Mouse (Mus musculus) CH12.LX (cell line): ENCODE measurements around the gene Slc26a8. TPM values are rescaled to one million over a fixed set of nuclear protein-coding genes. Genes with fewer than 3 reads are reported as not detected.

Experiments
- DNase-seq: peaks from one replicate; pipeline ENCODE4 v3.0.0-alpha.2; 2013; ENCODE audit errors: extremely low read depth
- H3K27ac ChIP-seq: 2 replicates; pipeline ENCODE4 v1.5.1; 2012; ENCODE audit warnings: low read depth, mild to moderate bottlenecking, control low read depth, moderate library complexity; ENCODE audit not compliant: insufficient read depth
- H3K27me3 ChIP-seq: replicated peaks from 2 replicates; pipeline ENCODE3; 2012; ENCODE audit warnings: inconsistent platforms
- H3K36me3 ChIP-seq, 2 experiments: replicated peaks in 1 of 2; 2 replicates each; pipeline versions ENCODE3 to v1.6.1; 2012; ENCODE audit warnings: inconsistent platforms in 1 of 2, low read length in 1 of 2, mild to moderate bottlenecking in 1 of 2, mixed read lengths in 1 of 2, moderate library complexity in 1 of 2; ENCODE audit not compliant: control insufficient read depth in 1 of 2, insufficient read depth in 1 of 2
- H3K4me1 ChIP-seq, 2 experiments: 2 replicates each; pipeline ENCODE4 v1.6.1; 2012; ENCODE audit warnings: inconsistent platforms in 1 of 2, moderate library complexity in 1 of 2; ENCODE audit not compliant: insufficient read depth in 2 of 2, control insufficient read depth in 1 of 2
- H3K4me2 ChIP-seq: 2 replicates; pipeline ENCODE4 v1.6.1; 2012; ENCODE audit warnings: low read depth, mild to moderate bottlenecking, control low read depth; ENCODE audit not compliant: poor library complexity, insufficient read depth, severe bottlenecking
- H3K4me3 ChIP-seq, 3 experiments: fragments of 150-350 bp in 1 of 3; sonication (generic) in 1 of 3; replicated peaks in 1 of 3; 2 replicates each; pipeline versions ENCODE3 to v1.5.1; 2011 to 2012; ENCODE audit warnings: low read depth in 2 of 3, low read length in 2 of 3, mild to moderate bottlenecking in 2 of 3, moderate library complexity in 2 of 3, control low read depth in 1 of 3, improper control_type of control experiment in 1 of 3, inconsistent platforms in 1 of 3, mixed read lengths in 1 of 3; ENCODE audit not compliant: poor library complexity in 1 of 3
- H3K79me2 ChIP-seq: replicated peaks from 2 replicates; pipeline ENCODE4 v1.6.1; 2012; ENCODE audit warnings: mild to moderate bottlenecking, moderate library complexity; ENCODE audit not compliant: control insufficient read depth, poor library complexity, insufficient read depth, severe bottlenecking; ENCODE audit errors: extremely low read depth
- H3K9ac ChIP-seq: 2 replicates; pipeline ENCODE4 v1.6.1; 2012; ENCODE audit warnings: low read depth, mild to moderate bottlenecking, control low read depth, moderate library complexity; ENCODE audit not compliant: insufficient read depth
- H3K9me3 ChIP-seq: replicated peaks from 2 replicates; pipeline ENCODE3; 2012; ENCODE audit warnings: low read length, inconsistent platforms, mixed read lengths
- BHLHE40 ChIP-seq: IDR thresholded peaks from 2 replicates; pipeline ENCODE4 v1.6.1; 2011; ENCODE audit warnings: mild to moderate bottlenecking, low read depth, low read length, improper control_type of control experiment
- CTCF ChIP-seq, 2 experiments: IDR thresholded peaks in 1 of 2; conservative IDR thresholded peaks in 1 of 2; 2 replicates each; pipeline ENCODE4 v1.5.1; 2011 to 2012; ENCODE audit warnings: low read depth in 2 of 2, low read length in 2 of 2, improper control_type of control experiment in 1 of 2, inconsistent platforms in 1 of 2, mild to moderate bottlenecking in 1 of 2, moderate library complexity in 1 of 2
- E2F4 ChIP-seq: IDR thresholded peaks from 2 replicates; pipeline ENCODE4 v1.6.1; 2011; ENCODE audit warnings: low read depth, low read length, improper control_type of control experiment; ENCODE audit not compliant: insufficient replicate concordance
- EP300 ChIP-seq: IDR thresholded peaks from 2 replicates; pipeline ENCODE4 v1.6.1; 2011; ENCODE audit warnings: low read length, improper control_type of control experiment
- ETS1 ChIP-seq: conservative IDR thresholded peaks from 2 replicates; pipeline ENCODE4 v1.6.1; 2012; ENCODE audit warnings: low read depth, mild to moderate bottlenecking, inconsistent platforms, low read length, improper control_type of control experiment, moderate library complexity
- GABPA ChIP-seq: IDR thresholded peaks from 2 replicates; pipeline ENCODE4 v1.6.1; 2012; ENCODE audit warnings: low read depth, low read length, improper control_type of control experiment, inconsistent platforms; ENCODE audit not compliant: insufficient replicate concordance
- IRF4 ChIP-seq: IDR thresholded peaks from 2 replicates; pipeline ENCODE4 v1.6.1; 2014; ENCODE audit warnings: low read depth, mild to moderate bottlenecking, inconsistent platforms, low read length, improper control_type of control experiment
- JUN ChIP-seq: IDR thresholded peaks from 2 replicates; pipeline ENCODE4 v1.6.1; 2011; ENCODE audit warnings: low read depth, mild to moderate bottlenecking, low read length, improper control_type of control experiment, moderate library complexity; ENCODE audit not compliant: insufficient read depth
- MAFK ChIP-seq: IDR thresholded peaks from 2 replicates; pipeline ENCODE4 v1.6.1; 2011; ENCODE audit warnings: low read length, improper control_type of control experiment; ENCODE audit not compliant: insufficient replicate concordance
- MAZ ChIP-seq: IDR thresholded peaks from 2 replicates; pipeline ENCODE4 v1.6.1; 2012; ENCODE audit warnings: low read depth, mild to moderate bottlenecking, inconsistent platforms, low read length, improper control_type of control experiment, moderate library complexity
- MXI1 ChIP-seq: IDR thresholded peaks from 2 replicates; pipeline ENCODE4 v1.6.1; 2011; ENCODE audit warnings: mild to moderate bottlenecking, low read depth, low read length, improper control_type of control experiment
- MYC ChIP-seq: IDR thresholded peaks from 2 replicates; pipeline ENCODE4 v1.6.1; 2011; ENCODE audit warnings: low read depth, mild to moderate bottlenecking, improper control_type of control experiment, low read length
- NELFE ChIP-seq: IDR thresholded peaks from 2 replicates; pipeline ENCODE4 v1.6.1; 2011; ENCODE audit warnings: low read depth, low read length, improper control_type of control experiment
- POLR2A ChIP-seq: IDR thresholded peaks from 2 replicates; pipeline ENCODE4 v1.6.1; 2011; ENCODE audit warnings: low read depth, mild to moderate bottlenecking, improper control_type of control experiment, low read length
- RAD21 ChIP-seq: IDR thresholded peaks from 2 replicates; pipeline ENCODE4 v1.6.1; 2011; ENCODE audit warnings: low read depth, mild to moderate bottlenecking, low read length, improper control_type of control experiment, moderate library complexity
- RCOR1 ChIP-seq: conservative IDR thresholded peaks from 2 replicates; pipeline ENCODE4 v1.6.1; 2012; ENCODE audit warnings: low read depth, mild to moderate bottlenecking, inconsistent platforms, low read length, improper control_type of control experiment
- SMC3 ChIP-seq: IDR thresholded peaks from 2 replicates; pipeline ENCODE4 v1.6.1; 2011; ENCODE audit warnings: low read depth, low read length, improper control_type of control experiment
- TBP ChIP-seq: conservative IDR thresholded peaks from 2 replicates; pipeline ENCODE4 v1.6.1; 2011; ENCODE audit warnings: low read depth, low read length, improper control_type of control experiment
- ZC3H11A ChIP-seq: IDR thresholded peaks from 2 replicates; pipeline ENCODE4 v1.6.1; 2012; ENCODE audit warnings: low read depth, mild to moderate bottlenecking, inconsistent platforms, low read length, improper control_type of control experiment
- ZMIZ1 ChIP-seq: IDR thresholded peaks from 2 replicates; pipeline ENCODE4 v1.6.1; 2012; ENCODE audit warnings: low read depth, mild to moderate bottlenecking, inconsistent platforms, low read length, improper control_type of control experiment
- dilution Hi-C: fragments of 300-500 bp; cut with MboI; formaldehyde crosslinking; loops from 2 replicates; pipeline ENCODE4 v1.14.3; 2020; ENCODE audit warnings: low sequenced_read_pairs; ENCODE audit not compliant: extremely low pct_unique_long_range_greater_than_20kb, extremely low pct_ligation_motif_present
- in situ Hi-C: fragments of 300-500 bp; cut with MboI; formaldehyde crosslinking; loops from 3 replicates; pipeline ENCODE4 v1.14.3; 2019; ENCODE audit warnings: low sequenced_read_pairs, low pct_ligation_motif_present, low pct_unique_long_range_greater_than_20kb, mixed read lengths
- polyA plus RNA-seq: library from polyadenylated mRNA; unstranded; fragments of >175 nt; gene quantifications from 2 replicates; pipeline ENCODE4 v1.2.1, GENCODE M21; 2012; ENCODE audit warnings: low read depth; ENCODE audit not compliant: insufficient read length
- total RNA-seq, 2 experiments: library from RNA; depleted of rRNA; stranded (reverse); fragments of 300-350 nt in 1 of 2; fragments of >200 nt in 1 of 2; gene quantifications; 2 replicates each; pipeline ENCODE4 v1.2.3; 2012 to 2014

The Slc26a8 gene
- total and polyA plus RNA-seq, 3 experiments, result 0.44 TPM; not detected in 2

- Histone ChIP-seq H3K4me2 (no peak overlapping the region), H3K27ac (no peak overlapping the region), H3K27me3 (no peaks in the 10 kb centered on the region), H3K9ac (no peak overlapping the region)
- in situ Hi-C loops, result no loop called here
- no peak for TF ChIP-seq MXI1
- TF ChIP-seq ZMIZ1, result no peak
- TF ChIP-seq RAD21, result no peak
- TF ChIP-seq, all 38 proteins: peak for 0
- Histone ChIP-seq H3K36me3 (no peaks in the 10 kb centered on the region), H3K79me2 (no peaks in the 10 kb centered on the region), H3K4me3 (no peak overlapping the region), H3K4me1 (no peaks in the 10 kb centered on the region), H3K9me3 (no peaks in the 10 kb centered on the region)
- no peak for DNase-seq
- dilution Hi-C loops, result no loop called here
Measured at GRCm38 (mm10) chr17:28637711-28638690, 52.0 kb downstream of the Slc26a8 start.

GRCm38 (mm10) chr17:28635842-28636241, 54.2 kb downstream of the Slc26a8 start:
- no peaks in the 10 kb centered on the region for H3K79me2 ChIP-seq
- no peak for TF ChIP-seq GABPA
- TF ChIP-seq CTCF (conservative IDR thresholded peaks at IDR 0.05 in 1 of 2, IDR thresholded peaks at IDR 0.05 in 1 of 2; ENCODE audit: low read depth in 2 of 2, low read length in 2 of 2), result no peak
- no peak for TF ChIP-seq ZC3H11A
- no peak for TF ChIP-seq MAZ
- no peak for TF ChIP-seq E2F4
- no peak for TF ChIP-seq EP300
- TF ChIP-seq MYC, result no peak
- TF ChIP-seq ETS1, result no peak
- no peak for TF ChIP-seq IRF4
- TF ChIP-seq BHLHE40, result no peak
- no peak for TF ChIP-seq JUN
- no peak for TF ChIP-seq POLR2A
- no peak for TF ChIP-seq SMC3
- TF ChIP-seq TBP, result no peak
- TF ChIP-seq RAD21, result no peak
- TF ChIP-seq MAFK, result no peak
- no peak for TF ChIP-seq NELFE
- no peak for TF ChIP-seq RCOR1
- H3K36me3 ChIP-seq, result no peaks in the 10 kb centered on the region
- no peak for DNase-seq
- dilution Hi-C loops (no loop called here), in situ Hi-C loops (no loop called here)
- H3K9me3 ChIP-seq, result no peaks in the 10 kb centered on the region
- no peak overlapping the region for H3K27ac ChIP-seq
- no peak overlapping the region for H3K4me2 ChIP-seq
- no peaks in the 10 kb centered on the region for H3K4me1 ChIP-seq
- H3K27me3 ChIP-seq, result no peaks in the 10 kb centered on the region
- H3K9ac ChIP-seq, result no peak overlapping the region
- H3K4me3 ChIP-seq, result no peak overlapping the region
